Mouse (Mus musculus) neural tube, embryonic 13.5 days (tissue): Measurements from ENCODE around the gene Fbxw11. TPM values are rescaled to one million over a fixed set of nuclear protein-coding genes. Genes with fewer than 3 reads are reported as not detected.
"Not testable (repeated sequence)": the region's sequence is repeated elsewhere in the genome, so short reads cannot be mapped to it uniquely, and the experiment has no call there.

Experiments used
- ATAC-seq: fragments of 200-750 bp; cut with Nextera tagmentation; 2 replicates; pipeline ENCODE4 v1.8.0; 2017; ENCODE audit warnings: low read depth, mild to moderate bottlenecking, moderate TSS enrichment, moderate library complexity
- H3K27ac ChIP-seq: fragments of 300-500 bp; sonication (generic); replicated peaks from 2 replicates; pipeline ENCODE4 v1.5.1; 2015; ENCODE audit warnings: moderate library complexity, mild to moderate bottlenecking, inconsistent platforms
- H3K27me3 ChIP-seq: fragments of 300-500 bp; sonication (generic); 2 replicates; pipeline ENCODE4 v1.6.1; 2015; ENCODE audit warnings: mild to moderate bottlenecking, inconsistent platforms
- H3K36me3 ChIP-seq: fragments of 300-500 bp; sonication (generic); 2 replicates; pipeline ENCODE4 v1.6.1; 2015; ENCODE audit warnings: mild to moderate bottlenecking, inconsistent platforms
- H3K4me1 ChIP-seq: fragments of 300-500 bp; sonication (generic); replicated peaks from 2 replicates; pipeline ENCODE4 v1.6.1; 2015; ENCODE audit warnings: inconsistent platforms
- H3K4me2 ChIP-seq: fragments of 300-500 bp; sonication (generic); 2 replicates; pipeline ENCODE4 v1.6.1; 2015; ENCODE audit warnings: inconsistent platforms, mild to moderate bottlenecking, moderate library complexity
- H3K4me3 ChIP-seq: fragments of 300-500 bp; sonication (generic); 2 replicates; pipeline ENCODE4 v1.5.1; 2015; ENCODE audit warnings: mild to moderate bottlenecking, inconsistent platforms
- H3K9ac ChIP-seq: fragments of 300-500 bp; sonication (generic); 2 replicates; pipeline ENCODE4 v1.6.1; 2015; ENCODE audit warnings: moderate library complexity, mild to moderate bottlenecking, inconsistent platforms
- H3K9me3 ChIP-seq: fragments of 300-500 bp; sonication (generic); 2 replicates; pipeline ENCODE4 v1.6.1; 2016; ENCODE audit warnings: inconsistent platforms
- WGBS: fragments of 180-500 bp; shearing (Covaris S2); methylation state at CpG from one replicate; pipeline ENCODE4 v1.1.7; 2015; 5-methylcytosine and 5-hydroxymethylcytosine counted together
- polyA plus RNA-seq: library from polyadenylated mRNA; unstranded; fragments of >200 nt; fragmentation: Nextera tagmentation; extraction: Ambion mirVana; gene quantifications from 2 replicates; pipeline ENCODE4 v1.2.1, GENCODE M21; 2015

Gene Fbxw11
- polyA plus RNA-seq, 1 experiment from 2014 or later: 106 TPM

- no peak overlapping the region for H3K4me2 ChIP-seq
- no peak overlapping the region for H3K27ac ChIP-seq
- H3K4me1 ChIP-seq: peaks cover 20% of the 10 kb centered on the region
- no peak for ATAC-seq
- no peak overlapping the region for H3K9ac ChIP-seq
- H3K36me3 ChIP-seq: peaks cover 11% of the 10 kb centered on the region
- no peak overlapping the region for H3K4me3 ChIP-seq
- WGBS: 24% methylated on average over 11 of the region's 11 CpGs
- no peaks in the 10 kb centered on the region for H3K27me3 ChIP-seq
- no peaks in the 10 kb centered on the region for H3K9me3 ChIP-seq
Measured at GRCm38 (mm10) chr11:32615561-32615960, 27.0 kb upstream of the Fbxw11 start.

DNA sequence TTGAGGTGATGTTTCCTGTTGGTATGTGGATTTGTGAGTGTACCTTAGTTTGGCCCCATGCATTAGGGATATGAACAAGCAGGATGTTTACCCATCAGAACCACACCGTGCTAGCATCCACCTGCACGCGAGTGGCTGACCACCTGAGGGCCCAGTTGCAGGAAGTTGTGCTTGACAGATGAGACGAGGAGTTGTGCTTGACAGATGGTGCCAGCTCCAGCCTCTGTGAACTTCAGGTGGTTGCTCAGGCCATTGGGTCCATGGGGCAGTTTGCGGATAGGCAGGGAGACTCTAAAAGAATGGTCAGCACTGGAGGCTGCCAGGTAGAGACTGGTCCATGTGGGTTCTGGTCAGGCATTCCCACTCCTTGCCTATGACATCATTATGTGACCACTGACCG is 26.4 kb upstream of the Fbxw11 start:
- H3K4me1 ChIP-seq: peaks cover 23% of the 10 kb centered on the region
- H3K36me3 ChIP-seq: peaks cover 11% of the 10 kb centered on the region
- no peak for ATAC-seq
- H3K27me3 ChIP-seq: no peaks in the 10 kb centered on the region
- H3K9me3 ChIP-seq: no peaks in the 10 kb centered on the region
- no peak overlapping the region for H3K27ac ChIP-seq
- WGBS: 83% methylated on average over 6 of the region's 6 CpGs
- no peak overlapping the region for H3K9ac ChIP-seq
- H3K4me3 ChIP-seq: no peak overlapping the region
- no peak overlapping the region for H3K4me2 ChIP-seq

- no peak overlapping the region for H3K4me2 ChIP-seq
- H3K36me3 ChIP-seq: peaks cover 5% of the 10 kb centered on the region
- H3K27me3 ChIP-seq: no peaks in the 10 kb centered on the region
- H3K9me3 ChIP-seq: no peaks in the 10 kb centered on the region
- ATAC-seq: no peak
- H3K9ac ChIP-seq: no peak overlapping the region
- H3K4me1 ChIP-seq: peaks cover 23% of the 10 kb centered on the region
- 74% methylated on average over 1 of the region's 1 CpGs for WGBS
- no peak overlapping the region for H3K4me3 ChIP-seq
- H3K27ac ChIP-seq: no peak overlapping the region
Measured at GRCm38 (mm10) chr11:32618036-32618435, 24.5 kb upstream of the Fbxw11 start.

DNA sequence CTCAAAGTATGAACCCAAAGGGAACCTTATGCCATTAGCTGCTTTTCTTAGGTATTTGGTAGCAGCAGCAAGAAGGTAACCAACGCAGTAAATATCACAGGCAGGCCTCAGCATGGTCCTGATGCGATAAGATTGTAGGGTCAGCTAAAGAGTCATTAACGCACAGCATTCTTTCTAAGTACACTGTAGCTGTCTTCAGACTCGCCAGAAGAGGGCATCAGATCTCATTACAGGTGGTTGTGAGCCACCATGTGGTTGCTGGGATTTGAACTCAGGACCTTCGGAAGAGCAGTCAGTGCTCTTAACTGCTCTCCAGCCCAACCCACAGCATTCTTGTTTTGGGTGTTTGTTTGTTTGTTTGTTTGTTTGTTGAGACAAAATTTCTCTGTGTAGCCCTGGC is 23.9 kb upstream of the Fbxw11 start:
- not testable (repeated sequence) for H3K4me3 ChIP-seq, H3K9ac ChIP-seq, H3K36me3 ChIP-seq, H3K9me3 ChIP-seq, H3K27ac ChIP-seq, H3K27me3 ChIP-seq, H3K4me2 ChIP-seq, ATAC-seq
- peaks cover 29% of the 10 kb centered on the region for H3K4me1 ChIP-seq
- 81% methylated on average over 5 of the region's 5 CpGs for WGBS

DNA sequence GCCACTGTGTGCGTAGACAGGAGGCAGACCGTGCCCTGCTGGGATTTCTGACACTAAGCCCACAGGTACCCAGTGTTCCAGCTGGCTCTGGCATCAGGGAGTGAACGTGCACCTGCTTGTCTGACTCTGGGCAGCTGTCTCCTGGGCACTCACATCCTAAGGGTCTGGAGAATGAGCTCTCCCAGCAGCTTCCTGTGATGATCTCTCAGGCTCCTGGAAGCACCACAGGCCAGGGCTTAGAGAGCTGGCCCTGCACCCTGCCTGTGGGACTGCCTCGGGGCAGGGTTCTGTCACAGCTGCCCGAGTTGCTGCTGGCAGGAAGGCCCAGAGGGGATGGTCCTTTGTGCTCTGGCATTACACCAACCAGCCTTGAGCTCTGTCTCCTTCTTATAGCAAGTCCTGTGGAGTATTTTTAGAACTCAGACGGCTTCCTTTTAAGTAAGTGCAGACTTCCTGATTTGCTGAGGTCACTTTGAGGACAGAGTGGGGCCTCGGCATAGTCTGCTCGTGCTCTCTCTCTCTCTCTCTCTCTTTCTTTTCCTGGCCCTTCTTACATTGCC is 23.2 kb upstream of the Fbxw11 start:
- no peak for ATAC-seq
- 0 out of 2 replicates have a peak overlapping the region, but pooled peaks have one; percentile 34 for H3K9ac ChIP-seq
- no peak overlapping the region for H3K4me2 ChIP-seq
- peaks cover 5% of the 10 kb centered on the region; the same call in 1 of the 2 replicates for H3K36me3 ChIP-seq
- WGBS: 48% methylated on average over 8 of the region's 8 CpGs
- no peak overlapping the region for H3K4me3 ChIP-seq
- H3K4me1 ChIP-seq: peaks cover 32% of the 10 kb centered on the region
- no peaks in the 10 kb centered on the region for H3K9me3 ChIP-seq
- no peaks in the 10 kb centered on the region for H3K27me3 ChIP-seq
- H3K27ac ChIP-seq: peak overlapping the region; percentile 42; the same call in 1 of the 2 replicates

DNA sequence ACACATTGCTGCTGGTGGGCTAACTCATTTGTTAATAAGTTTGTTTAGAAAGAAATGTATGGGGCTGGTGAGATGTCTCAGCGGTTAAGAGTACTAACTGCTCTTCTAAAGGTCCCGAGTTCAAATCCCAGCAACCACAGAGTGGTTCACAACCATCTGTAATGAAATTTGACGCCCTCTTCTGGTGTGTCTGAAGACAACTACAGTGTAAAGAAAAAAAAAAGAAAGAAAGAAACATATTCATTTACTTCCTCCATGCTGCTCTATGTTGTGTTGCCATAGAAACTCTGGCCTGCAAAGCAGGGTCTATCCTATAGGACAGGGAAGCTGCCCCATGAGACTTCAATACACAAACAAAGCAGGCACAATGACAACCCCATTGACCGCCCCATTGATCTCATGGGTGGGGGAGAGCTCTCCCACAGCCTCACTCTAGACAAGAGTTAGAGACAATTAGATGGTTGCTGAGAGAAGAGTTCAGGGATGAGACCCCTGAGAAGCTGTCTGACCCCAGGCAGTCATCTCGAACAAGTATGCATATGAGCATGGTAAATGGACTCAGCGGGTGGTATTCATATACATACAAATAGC is 22.6 kb upstream of the Fbxw11 start:
- ATAC-seq: peak; percentile 32; the same call in 1 of the 2 replicates
- WGBS: 69% methylated on average over 6 of the region's 6 CpGs
- Histone ChIP-seq H3K9ac (no peak overlapping the region), H3K4me2 (no peak overlapping the region), H3K27ac (no peak overlapping the region), H3K4me3 (no peak overlapping the region), H3K36me3 (peaks cover 5% of the 10 kb centered on the region; the same call in 1 of the 2 replicates), H3K27me3 (no peaks in the 10 kb centered on the region), H3K9me3 (no peaks in the 10 kb centered on the region), H3K4me1 (peaks cover 32% of the 10 kb centered on the region)

DNA sequence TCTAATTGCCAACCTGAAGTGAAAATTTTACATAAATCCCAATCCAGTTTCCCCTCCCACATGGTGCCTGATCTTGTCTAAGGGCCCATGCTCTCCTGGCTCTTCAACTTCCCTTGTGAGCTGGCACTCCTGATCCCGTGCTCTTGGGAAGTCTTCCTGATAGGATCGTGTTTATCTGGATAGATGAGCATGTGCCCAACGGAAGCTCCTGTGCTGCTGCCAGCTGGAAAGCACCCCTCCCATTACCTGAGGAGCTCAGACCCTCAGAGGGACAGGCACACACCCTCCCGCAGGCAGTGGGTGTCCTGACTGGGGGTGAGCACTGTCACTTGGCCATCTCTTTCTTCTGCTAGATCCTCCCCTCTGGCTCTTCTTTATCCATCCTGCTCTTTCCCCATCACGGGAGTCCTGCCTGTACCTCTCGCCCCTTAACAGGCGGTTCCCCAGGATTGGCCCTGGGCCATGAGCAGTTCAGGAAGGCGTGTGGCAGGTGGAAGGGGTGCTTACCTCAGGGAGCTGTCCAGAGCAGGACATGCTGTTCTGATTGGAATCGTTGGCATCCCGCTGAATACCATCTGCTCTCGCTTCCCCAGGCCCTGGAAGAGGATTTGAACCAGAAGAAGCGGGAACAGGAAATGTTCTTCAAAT is 20.6 kb upstream of the Fbxw11 start:
- Histone ChIP-seq H3K4me3 (no peak overlapping the region), H3K9me3 (no peaks in the 10 kb centered on the region), H3K4me1 (peaks cover 29% of the 10 kb centered on the region), H3K36me3 (peaks cover 5% of the 10 kb centered on the region; the same call in 1 of the 2 replicates), H3K4me2 (no peak overlapping the region), H3K27ac (no peak overlapping the region), H3K27me3 (no peaks in the 10 kb centered on the region), H3K9ac (no peak overlapping the region)
- WGBS: 79% methylated on average over 12 of the region's 12 CpGs
- no peak for ATAC-seq

DNA sequence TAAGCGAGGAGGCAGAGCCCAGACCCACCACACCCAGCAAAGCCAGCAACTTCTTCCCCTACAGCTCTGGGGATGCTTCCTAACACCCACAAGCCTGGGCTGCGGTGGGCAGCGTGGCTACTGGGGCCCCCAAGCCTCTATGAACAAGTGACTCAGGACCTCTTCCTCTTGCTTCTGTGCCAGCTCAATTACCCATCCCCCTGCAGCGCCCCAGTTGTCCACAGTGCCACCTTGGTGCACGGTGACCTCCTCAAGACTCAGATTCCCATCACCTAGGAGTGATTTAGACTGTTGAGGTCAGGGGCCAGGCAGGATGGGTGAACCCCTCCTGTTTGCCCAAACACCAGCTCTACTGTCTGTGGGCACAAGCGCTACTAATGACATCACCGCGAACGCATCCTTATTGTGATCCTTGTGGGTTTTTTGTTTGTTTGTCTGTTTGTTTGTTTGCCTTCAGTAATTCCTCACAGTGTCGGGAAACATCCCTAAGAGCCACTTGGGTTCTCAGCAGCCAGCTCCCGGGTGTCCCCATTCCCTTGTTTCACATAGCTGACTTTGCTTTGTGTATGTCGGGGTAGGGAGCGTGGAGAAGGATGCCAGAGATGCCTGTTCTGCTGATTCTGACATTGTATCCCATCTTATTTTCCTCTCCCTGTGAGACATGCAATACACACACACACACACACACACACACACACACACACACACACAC is 19.9 kb upstream of the Fbxw11 start:
- H3K9ac ChIP-seq: no peak overlapping the region
- no peak overlapping the region for H3K4me2 ChIP-seq
- H3K4me1 ChIP-seq: peaks cover 29% of the 10 kb centered on the region
- no peaks in the 10 kb centered on the region for H3K9me3 ChIP-seq
- no peak overlapping the region for H3K27ac ChIP-seq
- H3K36me3 ChIP-seq: peaks cover 5% of the 10 kb centered on the region; the same call in 1 of the 2 replicates
- no peak for ATAC-seq
- H3K27me3 ChIP-seq: no peaks in the 10 kb centered on the region
- WGBS: 81% methylated on average over 13 of the region's 13 CpGs
- no peak overlapping the region for H3K4me3 ChIP-seq

DNA sequence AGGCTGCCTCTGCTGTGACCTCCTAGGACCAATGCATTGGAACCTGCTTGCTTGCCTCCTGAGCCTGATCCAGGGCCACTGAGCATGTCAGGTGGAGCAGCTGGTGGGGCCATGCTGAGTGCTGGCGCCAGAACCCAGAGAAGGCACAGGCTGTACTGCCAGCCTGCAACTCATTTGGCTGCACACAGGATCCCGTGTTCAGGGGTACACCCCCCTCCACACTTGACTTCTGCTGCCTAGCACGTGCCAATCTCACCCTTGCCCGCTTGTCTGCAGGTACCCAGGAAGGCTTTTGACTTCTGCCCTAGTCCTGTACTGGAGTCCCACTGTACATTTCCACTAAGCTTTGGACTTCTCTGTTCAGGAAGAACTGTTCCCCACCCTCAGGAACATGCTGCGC is 19.3 kb upstream of the Fbxw11 start:
- Histone ChIP-seq H3K9ac (peak overlapping the region; percentile 17; the same call in 1 of the 2 replicates), H3K4me3 (no peak overlapping the region), H3K36me3 (peaks cover 3% of the 10 kb centered on the region; the same call in 1 of the 2 replicates), H3K4me1 (peaks cover 29% of the 10 kb centered on the region), H3K27ac (no peak overlapping the region), H3K9me3 (no peaks in the 10 kb centered on the region), H3K4me2 (no peak overlapping the region), H3K27me3 (no peaks in the 10 kb centered on the region)
- 68% methylated on average over 5 of the region's 5 CpGs for WGBS
- 0 out of 2 replicates have a peak, but pooled peaks have one; percentile 19 for ATAC-seq

GRCm38 (mm10) chr11:32623912-32624311 is 18.6 kb upstream of the Fbxw11 start:
- Histone ChIP-seq H3K4me2 (no peak overlapping the region), H3K9me3 (no peaks in the 10 kb centered on the region), H3K4me1 (peaks cover 29% of the 10 kb centered on the region), H3K27ac (no peak overlapping the region), H3K27me3 (no peaks in the 10 kb centered on the region), H3K36me3 (no peaks in the 10 kb centered on the region), H3K9ac (0 out of 2 replicates have a peak overlapping the region, but pooled peaks have one; percentile 17), H3K4me3 (no peak overlapping the region)
- 60% methylated on average over 6 of the region's 6 CpGs for WGBS
- ATAC-seq: no peak

DNA sequence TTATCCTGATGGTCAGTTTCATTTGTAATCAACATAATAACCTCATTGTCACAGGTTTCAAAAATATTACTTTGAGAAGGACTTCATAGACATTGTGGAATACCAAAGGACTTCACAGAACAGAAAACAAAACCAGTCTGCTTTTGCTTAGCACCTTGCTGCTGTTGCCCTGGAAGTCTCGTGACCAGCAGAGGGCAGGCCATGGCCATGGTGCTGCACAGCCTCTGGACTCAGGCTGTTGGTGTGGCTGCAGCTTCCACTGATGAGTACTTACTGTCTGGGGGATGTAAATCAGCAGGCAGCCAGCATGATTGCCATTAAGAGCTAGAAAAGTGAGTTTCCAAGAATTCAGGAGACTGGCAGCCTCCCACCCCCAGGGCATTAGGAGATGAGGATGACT is 16.8 kb upstream of the Fbxw11 start:
- 59% methylated on average over 1 of the region's 1 CpGs for WGBS
- H3K36me3 ChIP-seq: no peaks in the 10 kb centered on the region
- no peak for ATAC-seq

DNA sequence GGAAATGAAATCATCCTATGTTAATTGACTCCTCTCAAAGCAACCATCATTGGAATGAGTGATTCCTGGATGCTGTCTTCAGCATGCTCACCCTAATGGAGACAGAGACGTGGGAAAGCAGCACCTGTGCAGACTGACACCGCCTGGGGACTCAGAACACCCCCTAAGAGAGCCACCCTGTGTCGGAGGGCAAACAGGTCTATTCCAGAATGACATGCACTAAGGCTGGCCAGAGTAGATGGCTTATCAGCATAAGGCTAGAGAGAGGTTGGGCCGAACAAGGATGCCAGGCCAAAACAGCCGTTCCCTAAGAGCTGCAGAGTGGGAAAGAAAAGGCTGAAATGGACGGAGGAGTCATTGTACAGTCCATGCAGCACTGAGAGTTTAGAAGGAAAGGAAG is 16.4 kb upstream of the Fbxw11 start:
- WGBS: 82% methylated on average over 6 of the region's 6 CpGs
- H3K36me3 ChIP-seq: no peaks in the 10 kb centered on the region
- H3K4me3 ChIP-seq: no peak overlapping the region
- no peak overlapping the region for H3K4me2 ChIP-seq
- H3K4me1 ChIP-seq: peaks cover 10% of the 10 kb centered on the region
- H3K27ac ChIP-seq: no peak overlapping the region
- no peak for ATAC-seq
- no peaks in the 10 kb centered on the region for H3K27me3 ChIP-seq
- H3K9ac ChIP-seq: no peak overlapping the region
- no peaks in the 10 kb centered on the region for H3K9me3 ChIP-seq

More for the DNA sequence above, 16.8 kb upstream of the Fbxw11 start:
- Histone ChIP-seq H3K4me2 (no peak overlapping the region), H3K27ac (no peak overlapping the region), H3K4me1 (peaks cover 11% of the 10 kb centered on the region), H3K9ac (no peak overlapping the region), H3K9me3 (no peaks in the 10 kb centered on the region), H3K27me3 (no peaks in the 10 kb centered on the region), H3K4me3 (no peak overlapping the region)
